Mouse (Mus musculus): ENCODE data around the gene Brca2. TPM values are rescaled to one million over a fixed set of nuclear protein-coding genes. Genes with fewer than 3 reads are reported as not detected.

The Brca2 gene
- polyA plus RNA-seq, 1 experiment from 2014 or later: 25.4 TPM

- no peak for ATAC-seq (ENCODE audit: low FRiP score, low read depth)
- Histone ChIP-seq H3K4me1 (peaks cover 12% of the 10 kb centered on the region), H3K27me3 (peaks cover 44% of the 10 kb centered on the region), H3K9ac (peak overlapping the region; percentile 77), H3K27ac (no peak overlapping the region), H3K36me3 (no peaks in the 10 kb centered on the region), H3K9me3 (no peaks in the 10 kb centered on the region), H3K4me2 (replicated peaks) (peak overlapping the region; percentile 99), H3K4me3 (peak overlapping the region; percentile 83)
- whole genome bisulfite sequencing: 8% methylated on average over 40 of the region's 40 CpGs
Measured at GRCm38 (mm10) chr5:150592904-150593755, 70.7 kb downstream of the Brca2 start.

- Histone ChIP-seq H3K4me3 (peak overlapping the region; percentile 83), H3K36me3 (no peaks in the 10 kb centered on the region), H3K27ac (no peak overlapping the region), H3K9me3 (no peaks in the 10 kb centered on the region), H3K4me2 (replicated peaks) (peak overlapping the region; percentile 99), H3K27me3 (peaks cover 50% of the 10 kb centered on the region), H3K4me1 (peaks cover 12% of the 10 kb centered on the region), H3K9ac (peak overlapping the region; percentile 77)
- WGBS: under 1% methylated on average over 88 of the region's 102 CpGs
- ATAC-seq (ENCODE audit: low FRiP score, low read depth): peak; percentile 79
Measured at GRCm38 (mm10) chr5:150593756-150594648, 71.6 kb downstream of the Brca2 start.

DNA sequence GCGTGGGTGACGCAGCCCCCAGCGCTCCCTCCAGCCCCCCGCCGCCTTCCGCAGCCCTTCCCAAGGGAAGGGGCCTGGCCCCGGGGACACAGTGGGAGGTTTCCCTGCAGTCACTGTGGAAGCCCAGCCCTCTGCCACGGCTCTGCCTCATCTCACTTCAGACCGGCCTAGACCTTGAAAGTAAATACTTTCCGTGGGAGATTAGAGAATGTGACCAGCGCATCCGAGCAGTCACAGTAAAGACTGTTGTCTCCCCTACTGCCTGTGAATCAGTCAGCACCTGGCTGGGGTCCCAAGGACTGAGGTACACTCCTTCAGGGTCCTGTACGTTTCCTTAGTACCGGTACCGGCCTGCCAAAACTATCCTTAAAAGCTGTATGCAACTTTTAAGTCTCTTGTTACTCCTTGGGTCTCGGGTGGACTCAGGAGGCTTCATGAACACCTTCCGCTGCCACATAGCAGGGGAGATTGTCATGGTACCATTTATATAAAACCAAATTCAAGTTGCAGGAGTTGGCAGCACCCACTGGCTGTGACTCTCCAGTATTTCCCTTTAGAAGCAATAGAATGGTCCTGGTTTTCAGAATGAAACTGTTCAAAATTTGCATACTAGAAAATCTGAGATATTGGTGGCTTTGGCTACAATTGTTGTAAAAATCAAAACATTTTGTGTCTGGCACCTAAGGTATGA, 72.4 kb downstream of the Brca2 start:
- no peaks in the 10 kb centered on the region for H3K9me3 ChIP-seq
- no peaks in the 10 kb centered on the region for H3K36me3 ChIP-seq
- peaks cover 15% of the 10 kb centered on the region for H3K4me1 ChIP-seq
- no peak overlapping the region for H3K27ac ChIP-seq
- peak overlapping the region; percentile 77 for H3K9ac ChIP-seq
- H3K4me2 ChIP-seq (replicated peaks): peak overlapping the region; percentile 99
- peak; percentile 18; the same call in 1 of the 2 replicates for ATAC-seq (ENCODE audit: low FRiP score, low read depth)
- peak overlapping the region; percentile 83 for H3K4me3 ChIP-seq
- peaks cover 50% of the 10 kb centered on the region for H3K27me3 ChIP-seq
- 6% methylated on average over 13 of the region's 17 CpGs for WGBS

- 55% methylated on average over 11 of the region's 11 CpGs for WGBS
- ATAC-seq (ENCODE audit: low FRiP score, low read depth): no peak
- peaks cover 21% of the 10 kb centered on the region for H3K4me1 ChIP-seq
- H3K27ac ChIP-seq: no peak overlapping the region
- no peaks in the 10 kb centered on the region for H3K9me3 ChIP-seq
- no peak overlapping the region for H3K4me3 ChIP-seq
- peaks cover 50% of the 10 kb centered on the region for H3K27me3 ChIP-seq
- H3K36me3 ChIP-seq: no peaks in the 10 kb centered on the region
- no peak overlapping the region for H3K9ac ChIP-seq
- peak overlapping the region; percentile 99; the same call in 1 of the 2 replicates for H3K4me2 ChIP-seq (replicated peaks)
Measured at GRCm38 (mm10) chr5:150595366-150596016, 73.1 kb downstream of the Brca2 start.

- Histone ChIP-seq H3K4me2 (replicated peaks) (no peak within 1 kb of the TSS), H3K4me1 (peaks cover 24% of the 10 kb centered on the region), H3K9me3 (no peaks in the 10 kb centered on the region), H3K27me3 (peaks cover 47% of the 10 kb centered on the region), H3K27ac (no peak within 1 kb of the TSS), H3K4me3 (no peak within 1 kb of the TSS), H3K9ac (no peak within 1 kb of the TSS), H3K36me3 (no peaks in the 10 kb centered on the region)
- no peak for ATAC-seq (ENCODE audit: low FRiP score, low read depth)
- 71% methylated on average over 7 of the region's 7 CpGs for WGBS
Measured at GRCm38 (mm10) chr5:150597088-150597487, 74.7 kb downstream of the Brca2 start, which contains the start of gene N4bp2l1. N4bp2l1 (minus strand) TSS chr5:150597188.

DNA sequence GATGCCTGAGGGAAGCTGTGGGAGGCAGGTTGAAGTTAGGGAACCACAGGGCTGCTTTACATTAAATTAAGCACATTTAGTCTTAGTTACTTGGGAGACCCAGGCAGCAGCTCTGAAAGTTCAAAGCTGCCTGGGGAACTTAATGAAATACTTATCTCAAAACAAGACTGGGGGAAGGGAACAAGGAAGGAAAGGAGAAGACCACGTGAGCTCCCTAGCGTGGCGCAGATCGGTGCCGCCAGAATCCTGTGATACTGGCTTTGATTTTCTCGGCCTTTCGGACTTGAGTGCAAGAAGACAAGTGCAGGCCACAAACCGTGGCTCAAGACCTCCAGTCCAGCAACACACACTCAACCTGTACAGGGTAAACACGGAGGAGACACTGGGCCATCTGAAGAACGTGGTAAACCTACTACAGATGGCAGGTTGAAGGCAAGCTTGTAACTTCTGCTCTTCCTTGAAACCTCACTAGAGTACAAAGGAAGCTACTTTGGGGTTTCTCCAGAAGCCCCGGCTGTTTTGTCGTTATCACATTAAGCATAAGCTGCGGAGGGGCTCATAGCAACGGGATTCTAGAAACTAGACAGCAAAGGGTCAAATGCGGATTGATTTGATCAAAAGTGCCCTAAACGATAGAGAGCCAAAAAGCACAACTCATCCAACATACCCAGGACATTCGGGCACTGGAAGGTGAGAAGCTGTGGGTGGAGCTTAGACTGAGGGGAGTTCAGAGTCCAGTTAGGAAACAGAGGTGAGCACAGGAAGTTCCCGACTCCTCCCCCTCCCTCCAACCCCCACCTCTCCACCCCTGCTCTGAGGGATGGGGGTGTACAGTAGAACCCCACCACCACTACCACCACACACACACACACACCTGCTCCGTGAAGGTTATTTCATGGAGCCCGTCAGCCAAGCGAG, 76.0 kb downstream of the Brca2 start:
- H3K9me3 ChIP-seq: no peaks in the 10 kb centered on the region
- 53% methylated on average over 21 of the region's 21 CpGs for WGBS
- H3K4me3 ChIP-seq: no peak overlapping the region
- H3K9ac ChIP-seq: no peak overlapping the region
- ATAC-seq (ENCODE audit: low FRiP score, low read depth): no peak
- no peak overlapping the region for H3K27ac ChIP-seq
- peaks cover 33% of the 10 kb centered on the region for H3K27me3 ChIP-seq
- H3K4me1 ChIP-seq: peaks cover 19% of the 10 kb centered on the region
- H3K36me3 ChIP-seq: no peaks in the 10 kb centered on the region
- no peak overlapping the region for H3K4me2 ChIP-seq (replicated peaks)

- no peak overlapping the region for H3K27ac ChIP-seq
- H3K36me3 ChIP-seq: no peaks in the 10 kb centered on the region
- ATAC-seq (ENCODE audit: low FRiP score, low read depth): no peak
- peaks cover 17% of the 10 kb centered on the region; the same call in 1 of the 2 replicates for H3K4me1 ChIP-seq
- H3K9ac ChIP-seq: no peak overlapping the region
- no peaks in the 10 kb centered on the region for H3K9me3 ChIP-seq
- 64% methylated on average over 13 of the region's 13 CpGs for WGBS
- no peak overlapping the region for H3K4me3 ChIP-seq
- no peak overlapping the region for H3K4me2 ChIP-seq (replicated peaks)
- H3K27me3 ChIP-seq: peaks cover 28% of the 10 kb centered on the region
Measured at GRCm38 (mm10) chr5:150599301-150600294, 77.2 kb downstream of the Brca2 start.

- Histone ChIP-seq H3K36me3 (no peaks in the 10 kb centered on the region), H3K4me2 (replicated peaks) (no peak overlapping the region), H3K9ac (no peak overlapping the region), H3K27ac (no peak overlapping the region), H3K4me3 (no peak overlapping the region), H3K27me3 (peaks cover 18% of the 10 kb centered on the region), H3K4me1 (0 out of 2 replicates have a peak, but pooled peaks cover 13% of the 10 kb centered on the region), H3K9me3 (no peaks in the 10 kb centered on the region)
- ATAC-seq (ENCODE audit: low FRiP score, low read depth): no peak
- WGBS: 77% methylated on average over 20 of the region's 20 CpGs
Measured at GRCm38 (mm10) chr5:150600554-150601440, 78.4 kb downstream of the Brca2 start.

Data from limb, embryonic 13.5 days (tissue).